Comparison of ENCODE assay signal across 25 mouse cellular contexts in genomic region chr13:35619356-35619755, GRCm38 (mm10). TPM values are rescaled to one million over a fixed set of nuclear protein-coding genes. Genes with fewer than 3 reads are reported as not detected.
A peak's percentile ranks its signal among the peaks of the same experiment; 100 is the strongest.
DNase-seq lines count a peak whose midpoint lies in the region; ATAC-seq and TF ChIP-seq lines count a peak whose summit lies in the region.
"Had no signal": no experiment of that assay in that cellular context is flagged by ENCODE, and none has a peak within 500 bp of the region (broad histone marks: within the 10 kb centered on the region; RNA-seq: fewer than 3 reads in every experiment).

No protein-coding gene starts in this region.

- H3K4me1 ChIP-seq in heart, postnatal 0 days (ENCODE audit: control insufficient read depth, insufficient read depth) = no peaks in the 10 kb centered on the region
- H3K4me1 ChIP-seq: forebrain, embryonic 13.5 days had no signal

- peak; percentile 50 for DNase-seq in adrenal gland, adult 2 months
- no peak for DNase-seq in adrenal gland, postnatal 14 days
- peak; percentile 7 for DNase-seq in cerebellum, adult 9-10 months
- DNase-seq in cerebellum, adult 8-10 months = no peak
- DNase-seq in heart, adult 18-20 months = peak; percentile 48 to 68
- no peak for DNase-seq in heart, postnatal 25 days (ENCODE audit: low spot score)
- DNase-seq in heart, postnatal 0 days (ENCODE audit: low spot score) = peak; percentile 58
- no peak for DNase-seq in embryo, embryonic 10.5 days (ENCODE audit: low spot score)
- DNase-seq: kidney, adult 9 months; kidney, postnatal 10 days; layer of hippocampus, postnatal 36 days; left cerebral cortex, postnatal 4 days; liver, postnatal 0 days; lung, postnatal 36 days; right cerebral cortex, adult 18-20 months; thymus, adult 2 months; thymus, postnatal 36 days had no signal

- intact Hi-C loops in heart, postnatal 25 days (cut with DNase I) = no loop called here

- H3K36me3 ChIP-seq in heart, postnatal 0 days (replicated peaks; ENCODE audit: control insufficient read depth, insufficient read depth, low read length) = no peaks in the 10 kb centered on the region
- H3K36me3 ChIP-seq: G1E; liver, embryonic 12.5 days had no signal

- H3K27ac ChIP-seq in heart, postnatal 0 days (ENCODE audit: low read depth) = 0 out of 2 replicates have a peak overlapping the region, but pooled peaks have one; percentile 7
- H3K27ac ChIP-seq: forebrain, embryonic 13.5 days; hindbrain, embryonic 14.5 days; liver, embryonic 12.5 days; stomach, postnatal 0 days had no signal

- no peaks in the 10 kb centered on the region for H3K9me3 ChIP-seq in heart, postnatal 0 days (replicated peaks; ENCODE audit: control insufficient read depth, low read length)
- H3K9me3 ChIP-seq: forebrain, embryonic 13.5 days; G1E; liver, embryonic 12.5 days had no signal

- 59% methylated on average over 2 of the region's 2 CpGs for WGBS in heart, postnatal 0 days

- ATAC-seq in heart, postnatal 0 days (ENCODE audit: insufficient read depth, low read depth) = no peak
- ATAC-seq: forebrain, embryonic 13.5 days; intestine, postnatal 0 days; liver, embryonic 12.5 days; liver, postnatal 0 days; midbrain, embryonic 16.5 days had no signal

- no peak overlapping the region for H3K4me3 ChIP-seq in heart, postnatal 0 days (ENCODE audit: low read depth, low read length)
- H3K4me3 ChIP-seq: forebrain, embryonic 13.5 days; liver, embryonic 12.5 days had no signal

- H3K9ac ChIP-seq in heart, postnatal 0 days (replicated peaks; ENCODE audit: low read depth, low read length) = no peak overlapping the region
- H3K9ac ChIP-seq: forebrain, embryonic 13.5 days; hindbrain, embryonic 14.5 days; liver, embryonic 12.5 days; liver, postnatal 0 days had no signal

- no peak for TF ChIP-seq CTCF in heart, postnatal 0 days (IDR thresholded peaks at IDR 0.05; ENCODE audit: low read depth)

- no peak for TF ChIP-seq EP300 in heart, postnatal 0 days (IDR thresholded peaks at IDR 0.05; ENCODE audit: low read depth)

- H3K4me2 ChIP-seq in heart, postnatal 0 days (ENCODE audit: low read depth, low read length) = no peak overlapping the region
- H3K4me2 ChIP-seq: forebrain, embryonic 13.5 days; hindbrain, embryonic 14.5 days; liver, embryonic 12.5 days; midbrain, embryonic 11.5 days had no signal

- H3K27me3 ChIP-seq in heart, postnatal 0 days (ENCODE audit: control insufficient read depth, insufficient read depth, low read length) = no peaks in the 10 kb centered on the region
- H3K27me3 ChIP-seq: forebrain, embryonic 13.5 days; liver, embryonic 12.5 days had no signal

RNA-seq across cellular contexts. Expression of gene Cdyl, which starts 40.3 kb away (rescaled TPM):
- 10 to 100 TPM; 24.2 to 27.4 TPM for total RNA-seq in adrenal gland, adult 2 months (2021)
- 6.7 and 10.5 TPM in 2 replicates for polyA plus RNA-seq in adrenal gland, adult 2 months (2012; rRNA removed)
- 20.2 and 24.9 TPM in 2 replicates for total RNA-seq in adrenal gland, postnatal 14 days (2021)
- total RNA-seq in heart, adult 18-20 months (2021) = 1 to 10 TPM; 6.4 to 8.6 TPM
- 10 to 100 TPM; 10.7 to 10.8 TPM for total RNA-seq in heart, postnatal 25 days (2021)
- 9.2 and 14.0 TPM in 2 replicates for total RNA-seq in heart, postnatal 0 days (2014; rRNA removed; ENCODE audit: low replicate concordance)
- 5.3 and 6.1 TPM in 2 replicates for polyA plus RNA-seq in heart, postnatal 0 days (2015; fragmentation: Nextera tagmentation; extraction: Ambion mirVana)

Comparison
In these comparisons a context has a peak if more than half of its experiments do, and no peak if none do; other contexts are left out.
1. DNase-seq: peak in adrenal gland, adult 2 months (single experiment), cerebellum, adult 9-10 months (single experiment), heart, adult 18-20 months (2 of 2) and heart, postnatal 0 days (single experiment); none in adrenal gland, postnatal 14 days (single experiment), cerebellum, adult 8-10 months (single experiment), heart, postnatal 25 days (single experiment) and embryo, embryonic 10.5 days (single experiment).